Mouse (Mus musculus): Measurements from ENCODE around the gene Slc22a20. TPM values are rescaled to one million over a fixed set of nuclear protein-coding genes. Genes with fewer than 3 reads are reported as not detected.
A peak's percentile ranks its signal among the peaks of the same experiment; 100 is the strongest.

Gene Slc22a20
- polyA plus RNA-seq, 1 experiment from 2014 or later: not detected

DNA sequence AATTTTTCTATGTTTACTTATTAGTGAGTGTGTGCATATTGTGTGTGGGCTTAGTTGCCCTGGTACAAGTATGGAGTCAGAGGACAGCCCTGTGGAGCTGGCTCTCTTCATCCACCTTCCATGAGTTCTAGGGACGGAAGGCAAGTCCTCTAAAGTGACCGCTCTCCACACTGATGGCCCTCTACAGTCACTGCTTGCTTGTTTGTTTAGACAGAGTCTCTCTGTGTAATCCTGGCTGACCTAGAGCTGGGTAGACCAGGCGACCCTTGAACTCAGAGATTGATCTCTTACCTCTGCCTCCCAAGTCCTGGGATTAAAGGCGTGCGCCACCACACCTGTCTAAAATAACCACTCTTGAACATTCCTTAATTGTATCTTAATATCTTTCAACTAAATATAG, 28.6 kb downstream of the Slc22a20 start:
- no peak for ATAC-seq (replicated peaks; ENCODE audit: extremely low read depth, insufficient read depth, low FRiP score)
- H3K4me3 ChIP-seq (ENCODE audit: low read length): no peak overlapping the region
- H3K9me3 ChIP-seq (replicated peaks; ENCODE audit: control insufficient read depth, low read length): no peaks in the 10 kb centered on the region
- no peaks in the 10 kb centered on the region for H3K27me3 ChIP-seq (ENCODE audit: control insufficient read depth, insufficient read depth, low read length)
- no peak overlapping the region for H3K9ac ChIP-seq (ENCODE audit: low read length)
- H3K4me1 ChIP-seq (ENCODE audit: control insufficient read depth, insufficient read depth, low read length): peaks cover 26% of the 10 kb centered on the region
- H3K36me3 ChIP-seq (ENCODE audit: control insufficient read depth, insufficient read depth): peaks cover 10% of the 10 kb centered on the region; the same call in 1 of the 2 replicates
- WGBS: 89% methylated on average over 5 of the region's 5 CpGs
- no peak overlapping the region for H3K27ac ChIP-seq (ENCODE audit: low read length)
- no peak overlapping the region for H3K4me2 ChIP-seq (ENCODE audit: low read depth, low read length)

DNA sequence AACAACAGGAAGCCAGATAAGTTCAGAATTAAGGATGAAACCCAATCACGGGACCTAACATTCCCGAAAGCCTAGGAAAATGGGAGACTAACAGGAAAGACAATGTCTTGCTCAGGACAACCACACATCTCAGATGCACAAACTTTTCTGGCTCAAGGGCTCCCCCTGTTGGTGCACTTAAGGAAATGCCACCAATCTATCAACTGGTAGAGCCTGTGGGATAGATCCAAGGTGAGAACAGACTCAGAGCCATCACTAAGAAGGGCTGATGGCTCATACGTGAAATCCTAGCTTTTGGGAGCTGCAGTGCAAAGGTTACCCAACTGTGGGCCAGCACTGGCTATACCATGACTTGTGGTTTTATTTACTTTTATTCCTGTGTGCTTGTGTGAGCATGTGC, 29.3 kb downstream of the Slc22a20 start:
- 15% methylated on average over 3 of the region's 3 CpGs for WGBS
- Histone ChIP-seq H3K36me3 (ENCODE audit: control insufficient read depth, insufficient read depth) (peaks cover 10% of the 10 kb centered on the region; the same call in 1 of the 2 replicates), H3K9me3 (replicated peaks; ENCODE audit: control insufficient read depth, low read length) (no peaks in the 10 kb centered on the region), H3K27me3 (ENCODE audit: control insufficient read depth, insufficient read depth, low read length) (no peaks in the 10 kb centered on the region), H3K4me2 (ENCODE audit: low read depth, low read length) (0 out of 2 replicates have a peak overlapping the region, but pooled peaks have one; percentile 50), H3K4me1 (ENCODE audit: control insufficient read depth, insufficient read depth, low read length) (peaks cover 29% of the 10 kb centered on the region), H3K4me3 (ENCODE audit: low read length) (no peak overlapping the region), H3K9ac (ENCODE audit: low read length) (no peak overlapping the region), H3K27ac (ENCODE audit: low read length) (peak overlapping the region; percentile 76; the same call in 1 of the 2 replicates)
- ATAC-seq (replicated peaks; ENCODE audit: extremely low read depth, insufficient read depth, low FRiP score): no peak; the same call in 1 of the 2 replicates

DNA sequence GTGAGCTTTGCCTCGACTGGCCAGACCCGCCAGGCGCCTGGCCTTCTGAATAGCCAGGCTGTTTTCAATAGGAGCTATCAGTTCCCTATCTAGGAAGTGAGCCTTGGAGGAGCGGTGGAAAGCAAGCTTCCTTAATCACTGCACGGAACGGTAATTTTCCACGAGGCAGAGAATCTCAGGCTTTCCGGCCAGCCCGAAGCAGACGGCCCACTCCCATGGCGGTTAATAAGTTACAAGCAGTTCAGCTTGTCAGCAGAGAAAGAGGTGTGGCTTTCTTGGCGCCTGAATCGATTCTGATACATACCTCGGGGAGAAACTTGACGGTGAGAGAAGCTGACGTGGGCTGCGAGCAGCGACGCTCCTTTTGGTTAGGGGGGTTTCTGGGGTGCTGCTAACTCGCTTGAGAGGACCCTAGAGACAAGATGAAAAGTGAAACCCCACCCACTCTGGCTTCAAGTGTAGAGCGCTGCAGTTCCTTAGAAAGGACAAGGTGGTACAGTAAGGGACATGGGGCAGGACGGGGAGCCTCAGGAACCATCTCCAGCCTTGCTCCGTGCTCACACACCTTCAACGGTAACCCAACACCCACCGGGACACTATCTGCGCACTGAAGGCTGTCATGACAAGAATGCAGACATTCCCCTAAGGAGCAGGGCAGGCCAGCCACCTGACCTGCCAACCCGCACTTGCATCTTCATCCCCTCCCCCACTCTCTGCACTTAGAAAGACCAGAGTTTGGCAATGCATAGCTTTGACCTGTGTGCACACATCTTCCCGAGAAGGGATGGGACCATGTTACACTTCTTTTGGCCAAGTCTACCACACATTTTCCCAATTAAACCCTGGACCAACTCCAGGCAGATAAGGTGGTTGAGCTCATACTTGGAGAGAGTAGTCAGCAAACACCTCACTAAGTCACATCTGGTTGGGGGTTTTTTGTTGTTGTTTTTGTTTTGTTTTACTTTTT, 30.0 kb downstream of the Slc22a20 start:
- peaks cover 33% of the 10 kb centered on the region for H3K4me1 ChIP-seq (ENCODE audit: control insufficient read depth, insufficient read depth, low read length)
- no peaks in the 10 kb centered on the region for H3K9me3 ChIP-seq (replicated peaks; ENCODE audit: control insufficient read depth, low read length)
- H3K36me3 ChIP-seq (ENCODE audit: control insufficient read depth, insufficient read depth): peaks cover 13% of the 10 kb centered on the region
- H3K9ac ChIP-seq (ENCODE audit: low read length): no peak overlapping the region
- H3K27me3 ChIP-seq (ENCODE audit: control insufficient read depth, insufficient read depth, low read length): no peaks in the 10 kb centered on the region
- WGBS: 55% methylated on average over 28 of the region's 28 CpGs
- peak overlapping the region; percentile 50 for H3K4me2 ChIP-seq (ENCODE audit: low read depth, low read length)
- peak overlapping the region; percentile 76 for H3K27ac ChIP-seq (ENCODE audit: low read length)
- 0 out of 2 replicates have a peak, but pooled peaks have one; percentile 19 for ATAC-seq (replicated peaks; ENCODE audit: extremely low read depth, insufficient read depth, low FRiP score)
- peak overlapping the region; percentile 17 for H3K4me3 ChIP-seq (ENCODE audit: low read length)

DNA sequence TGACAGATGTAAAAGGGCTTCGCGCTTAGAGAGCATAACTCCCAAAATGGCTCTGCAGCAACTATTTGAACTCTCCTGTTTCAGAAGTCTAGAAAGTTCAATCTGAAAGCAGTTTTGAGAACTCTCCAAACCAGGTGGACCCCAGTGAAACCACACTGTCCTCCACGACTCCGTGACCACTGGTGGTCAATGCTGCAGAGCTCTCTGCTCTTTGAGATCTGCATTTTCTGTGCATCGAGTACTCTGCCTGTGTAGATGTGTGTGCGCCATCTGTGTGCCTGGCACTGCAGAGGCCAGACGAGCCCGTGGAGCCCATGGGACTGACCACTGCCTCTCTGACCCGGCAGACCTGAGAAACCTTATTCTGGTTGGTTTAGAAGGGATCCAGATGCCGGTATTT, 31.0 kb downstream of the Slc22a20 start:
- Histone ChIP-seq H3K4me1 (ENCODE audit: control insufficient read depth, insufficient read depth, low read length) (peaks cover 33% of the 10 kb centered on the region), H3K9ac (ENCODE audit: low read length) (no peak overlapping the region), H3K4me3 (ENCODE audit: low read length) (no peak overlapping the region), H3K27me3 (ENCODE audit: control insufficient read depth, insufficient read depth, low read length) (no peaks in the 10 kb centered on the region), H3K27ac (ENCODE audit: low read length) (peak overlapping the region; percentile 76; the same call in 1 of the 2 replicates), H3K9me3 (replicated peaks; ENCODE audit: control insufficient read depth, low read length) (no peaks in the 10 kb centered on the region), H3K4me2 (ENCODE audit: low read depth, low read length) (no peak overlapping the region), H3K36me3 (ENCODE audit: control insufficient read depth, insufficient read depth) (peaks cover 20% of the 10 kb centered on the region)
- WGBS: 86% methylated on average over 10 of the region's 10 CpGs
- no peak for ATAC-seq (replicated peaks; ENCODE audit: extremely low read depth, insufficient read depth, low FRiP score)

DNA sequence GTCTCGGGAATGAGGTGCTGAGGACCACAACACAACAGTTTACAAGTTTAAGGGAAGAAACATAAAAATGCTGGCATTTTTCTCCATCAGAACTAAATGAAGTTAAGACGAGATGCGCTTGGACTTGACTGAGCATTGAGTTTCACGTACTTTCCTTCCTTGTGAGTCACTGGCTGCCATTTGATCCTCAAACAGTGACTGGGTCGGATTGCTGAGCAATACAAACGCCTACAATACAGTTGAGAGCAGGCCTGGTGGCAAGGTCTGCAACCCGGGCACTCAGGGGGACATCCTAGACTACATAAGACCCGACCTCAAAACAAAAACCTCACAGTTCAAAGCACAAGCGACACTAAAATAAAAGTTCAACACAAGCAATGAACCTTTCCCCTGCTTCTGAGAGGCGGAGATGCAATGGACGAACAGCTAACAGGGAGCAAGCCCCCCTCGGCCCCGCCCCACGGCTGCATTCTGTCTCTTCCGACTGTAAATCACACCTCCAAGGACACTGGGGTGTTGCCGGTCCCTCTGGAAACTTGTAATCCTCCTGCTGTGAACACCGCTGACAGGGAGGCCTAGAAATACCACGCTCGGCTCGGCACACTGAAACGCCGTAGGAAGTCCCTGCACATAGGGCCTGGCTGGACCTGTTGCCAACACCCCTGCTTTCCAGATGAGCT, 31.8 kb downstream of the Slc22a20 start:
- Histone ChIP-seq H3K4me1 (ENCODE audit: control insufficient read depth, insufficient read depth, low read length) (peaks cover 33% of the 10 kb centered on the region), H3K4me3 (ENCODE audit: low read length) (no peak overlapping the region), H3K36me3 (ENCODE audit: control insufficient read depth, insufficient read depth) (peaks cover 20% of the 10 kb centered on the region), H3K9ac (ENCODE audit: low read length) (no peak overlapping the region), H3K27ac (ENCODE audit: low read length) (no peak overlapping the region), H3K4me2 (ENCODE audit: low read depth, low read length) (no peak overlapping the region), H3K9me3 (replicated peaks; ENCODE audit: control insufficient read depth, low read length) (no peaks in the 10 kb centered on the region), H3K27me3 (ENCODE audit: control insufficient read depth, insufficient read depth, low read length) (no peaks in the 10 kb centered on the region)
- no peak for ATAC-seq (replicated peaks; ENCODE audit: extremely low read depth, insufficient read depth, low FRiP score)
- 79% methylated on average over 22 of the region's 22 CpGs for WGBS

DNA sequence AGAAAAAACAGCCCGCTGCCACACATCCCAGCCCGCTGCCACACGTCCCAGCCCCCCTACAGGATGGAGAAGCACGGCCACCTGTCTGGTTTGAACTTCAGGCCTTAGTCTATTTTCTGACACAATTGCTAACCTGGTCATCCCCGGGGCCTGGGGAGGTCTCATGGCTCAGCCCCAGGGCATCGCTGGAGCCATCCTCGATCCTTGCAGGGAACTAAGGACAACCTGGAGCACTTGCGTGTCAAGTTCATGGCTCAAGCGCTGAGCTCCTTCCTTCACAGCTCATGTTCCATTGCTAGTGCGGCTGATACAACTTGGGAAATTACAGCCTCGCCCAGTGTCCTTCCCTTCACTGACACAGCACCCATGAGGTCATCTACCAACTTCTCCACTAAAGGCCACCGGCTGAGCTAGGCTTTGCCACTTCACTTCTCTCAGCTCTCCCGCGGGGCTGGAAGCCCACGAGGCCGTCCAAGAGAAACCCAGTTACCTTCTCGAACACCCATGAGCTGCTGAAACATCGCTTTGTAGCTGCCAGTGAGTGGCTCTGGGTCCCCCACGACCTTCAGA, 32.7 kb downstream of the Slc22a20 start:
- H3K4me3 ChIP-seq (ENCODE audit: low read length): no peak overlapping the region
- ATAC-seq (replicated peaks; ENCODE audit: extremely low read depth, insufficient read depth, low FRiP score): no peak
- 66% methylated on average over 19 of the region's 19 CpGs for WGBS
- no peak overlapping the region for H3K4me2 ChIP-seq (ENCODE audit: low read depth, low read length)
- H3K36me3 ChIP-seq (ENCODE audit: control insufficient read depth, insufficient read depth): peaks cover 19% of the 10 kb centered on the region
- peaks cover 33% of the 10 kb centered on the region for H3K4me1 ChIP-seq (ENCODE audit: control insufficient read depth, insufficient read depth, low read length)
- H3K9me3 ChIP-seq (replicated peaks; ENCODE audit: control insufficient read depth, low read length): no peaks in the 10 kb centered on the region
- H3K27ac ChIP-seq (ENCODE audit: low read length): peak overlapping the region; percentile 86
- H3K9ac ChIP-seq (ENCODE audit: low read length): peak overlapping the region; percentile 44
- H3K27me3 ChIP-seq (ENCODE audit: control insufficient read depth, insufficient read depth, low read length): no peaks in the 10 kb centered on the region

DNA sequence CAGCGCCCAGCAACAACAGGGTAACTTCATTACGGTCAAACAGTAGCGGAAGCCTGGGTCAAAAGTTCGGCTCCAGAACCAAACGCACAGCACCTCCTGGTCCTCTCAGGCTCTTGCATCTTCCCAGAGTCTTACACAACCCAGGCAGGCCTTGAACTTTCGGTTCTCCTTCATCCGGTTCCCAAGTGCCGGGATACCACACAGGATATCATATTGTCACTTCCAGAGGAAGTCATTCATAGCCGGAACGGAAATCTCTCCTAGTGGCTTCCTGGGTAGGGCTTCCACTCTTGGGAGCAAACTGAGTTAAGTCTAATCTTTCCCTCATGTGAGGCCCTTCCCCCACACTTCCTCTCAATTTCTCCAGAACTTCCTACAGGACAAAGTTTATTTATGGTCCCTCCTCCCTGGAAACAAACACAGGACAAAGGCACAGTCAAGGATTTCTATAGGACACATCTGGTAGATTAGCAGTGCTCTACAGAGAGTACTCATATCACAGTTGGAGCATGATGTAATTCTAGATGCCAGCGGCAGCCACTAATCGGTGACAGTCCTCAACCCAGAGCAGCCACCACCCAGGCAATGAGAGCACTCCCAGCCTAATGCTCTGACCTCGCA, 33.8 kb downstream of the Slc22a20 start:
- Histone ChIP-seq H3K4me2 (ENCODE audit: low read depth, low read length) (peak overlapping the region; percentile 50), H3K27ac (ENCODE audit: low read length) (peak overlapping the region; percentile 86), H3K4me3 (ENCODE audit: low read length) (peak overlapping the region; percentile 25), H3K9ac (ENCODE audit: low read length) (peak overlapping the region; percentile 60), H3K4me1 (ENCODE audit: control insufficient read depth, insufficient read depth, low read length) (peaks cover 33% of the 10 kb centered on the region), H3K36me3 (ENCODE audit: control insufficient read depth, insufficient read depth) (peaks cover 24% of the 10 kb centered on the region), H3K27me3 (ENCODE audit: control insufficient read depth, insufficient read depth, low read length) (no peaks in the 10 kb centered on the region), H3K9me3 (replicated peaks; ENCODE audit: control insufficient read depth, low read length) (no peaks in the 10 kb centered on the region)
- WGBS: 36% methylated on average over 13 of the region's 13 CpGs
- ATAC-seq (replicated peaks; ENCODE audit: extremely low read depth, insufficient read depth, low FRiP score): peak; percentile 49

DNA sequence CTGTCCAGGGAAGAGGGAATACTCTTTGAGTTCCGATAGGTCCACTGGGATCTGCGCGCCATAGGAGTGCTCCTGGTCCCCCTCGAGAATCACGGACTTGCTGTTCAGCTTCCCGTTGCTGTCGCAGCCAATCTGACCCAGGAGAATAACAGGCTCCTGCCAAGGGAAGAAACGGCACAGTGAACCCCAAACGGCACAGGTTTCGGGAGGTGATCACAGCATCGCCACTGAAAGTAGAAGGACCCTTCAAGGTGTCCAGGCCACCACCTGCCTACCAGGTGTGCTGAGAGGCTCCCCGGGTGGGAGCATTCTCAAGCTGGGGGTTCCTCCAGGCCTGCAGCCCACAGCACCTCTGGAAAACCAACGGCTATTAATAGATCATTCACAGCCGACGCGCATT, 34.3 kb downstream of the Slc22a20 start:
- ATAC-seq (replicated peaks; ENCODE audit: extremely low read depth, insufficient read depth, low FRiP score): peak; percentile 23
- Histone ChIP-seq H3K27me3 (ENCODE audit: control insufficient read depth, insufficient read depth, low read length) (no peaks in the 10 kb centered on the region), H3K36me3 (ENCODE audit: control insufficient read depth, insufficient read depth) (peaks cover 24% of the 10 kb centered on the region), H3K27ac (ENCODE audit: low read length) (peak overlapping the region; percentile 86), H3K4me3 (ENCODE audit: low read length) (peak overlapping the region; percentile 25), H3K4me2 (ENCODE audit: low read depth, low read length) (peak overlapping the region; percentile 50), H3K9me3 (replicated peaks; ENCODE audit: control insufficient read depth, low read length) (no peaks in the 10 kb centered on the region), H3K9ac (ENCODE audit: low read length) (peak overlapping the region; percentile 60), H3K4me1 (ENCODE audit: control insufficient read depth, insufficient read depth, low read length) (peaks cover 33% of the 10 kb centered on the region)
- WGBS: 58% methylated on average over 16 of the region's 16 CpGs

Measured in heart, embryonic 16.5 days (tissue).